Mouse (Mus musculus): ENCODE results near the gene Gm128. TPM values are rescaled to one million over a fixed set of nuclear protein-coding genes. Genes with fewer than 3 reads are reported as not detected.

The Gm128 gene
- total RNA-seq (2023): not detected

DNA sequence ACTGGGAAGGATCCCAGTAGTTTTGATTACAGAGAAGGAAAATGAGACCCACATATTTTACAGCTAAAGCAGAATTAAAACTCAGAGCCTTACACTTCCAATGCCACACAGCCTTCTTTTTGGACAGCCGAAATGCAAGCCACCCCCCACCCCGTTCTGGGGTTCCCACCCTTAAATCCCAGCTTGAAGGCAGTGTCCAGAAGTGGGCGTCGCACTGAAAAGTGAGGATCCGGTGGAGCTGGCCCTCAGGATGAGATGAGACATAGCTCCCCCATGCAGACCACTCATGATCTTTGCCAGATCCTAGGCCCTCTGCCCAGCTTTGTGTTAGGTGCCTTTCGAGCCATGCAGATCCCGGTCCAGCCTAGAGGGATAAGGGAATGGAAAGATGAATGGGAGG, at the start of gene Gm128:
Gene Gm128 (minus strand): TSS at position 101 of the 400 bp plus-strand sequence.

GRCm38 (mm10) chr3:95281216-95282126, 40.1 kb upstream of the Gm128 start, which contains the start of the genes Mindy1 and Prune1:
TSS of gene Mindy1 (plus strand) at chr3:95281345.
TSS of gene Prune1 (minus strand) at chr3:95282076.

DNA sequence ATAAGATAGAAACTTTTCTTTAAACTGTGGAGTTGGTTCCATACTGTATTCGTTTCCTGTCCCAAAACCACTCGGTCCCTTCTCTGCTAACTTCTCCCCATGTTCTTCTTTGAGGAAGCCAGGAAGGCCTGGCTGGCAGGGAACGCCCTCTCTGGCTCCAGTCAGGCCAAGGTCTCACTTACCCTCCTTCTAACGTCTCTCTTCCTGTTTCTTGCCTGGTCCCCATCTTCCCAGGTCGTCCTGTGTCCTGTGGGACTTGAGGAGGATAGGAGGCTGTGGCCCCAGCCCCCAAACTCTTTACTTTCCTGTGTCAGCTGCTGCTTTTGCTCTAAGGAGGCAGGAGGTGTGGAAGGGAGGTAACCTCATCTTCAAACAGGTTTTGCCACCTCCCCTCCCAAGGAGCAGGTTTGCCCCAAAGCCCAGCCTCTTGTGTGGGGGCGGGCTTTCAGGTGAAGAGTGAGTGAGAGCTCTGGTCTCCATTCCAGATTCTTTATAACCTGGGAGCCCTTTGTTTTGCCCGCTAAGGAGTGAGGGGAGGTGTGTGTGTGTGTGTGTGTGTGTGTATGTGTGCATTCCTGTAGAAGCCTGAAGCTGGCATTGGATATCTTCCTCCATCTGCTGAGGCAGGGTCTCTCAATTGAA, 9.5 kb upstream of the Gm128 start, which contains the start of gene Bnipl:
Gene Bnipl (minus strand): TSS at position 411 of the 642 bp plus-strand sequence.

DNA sequence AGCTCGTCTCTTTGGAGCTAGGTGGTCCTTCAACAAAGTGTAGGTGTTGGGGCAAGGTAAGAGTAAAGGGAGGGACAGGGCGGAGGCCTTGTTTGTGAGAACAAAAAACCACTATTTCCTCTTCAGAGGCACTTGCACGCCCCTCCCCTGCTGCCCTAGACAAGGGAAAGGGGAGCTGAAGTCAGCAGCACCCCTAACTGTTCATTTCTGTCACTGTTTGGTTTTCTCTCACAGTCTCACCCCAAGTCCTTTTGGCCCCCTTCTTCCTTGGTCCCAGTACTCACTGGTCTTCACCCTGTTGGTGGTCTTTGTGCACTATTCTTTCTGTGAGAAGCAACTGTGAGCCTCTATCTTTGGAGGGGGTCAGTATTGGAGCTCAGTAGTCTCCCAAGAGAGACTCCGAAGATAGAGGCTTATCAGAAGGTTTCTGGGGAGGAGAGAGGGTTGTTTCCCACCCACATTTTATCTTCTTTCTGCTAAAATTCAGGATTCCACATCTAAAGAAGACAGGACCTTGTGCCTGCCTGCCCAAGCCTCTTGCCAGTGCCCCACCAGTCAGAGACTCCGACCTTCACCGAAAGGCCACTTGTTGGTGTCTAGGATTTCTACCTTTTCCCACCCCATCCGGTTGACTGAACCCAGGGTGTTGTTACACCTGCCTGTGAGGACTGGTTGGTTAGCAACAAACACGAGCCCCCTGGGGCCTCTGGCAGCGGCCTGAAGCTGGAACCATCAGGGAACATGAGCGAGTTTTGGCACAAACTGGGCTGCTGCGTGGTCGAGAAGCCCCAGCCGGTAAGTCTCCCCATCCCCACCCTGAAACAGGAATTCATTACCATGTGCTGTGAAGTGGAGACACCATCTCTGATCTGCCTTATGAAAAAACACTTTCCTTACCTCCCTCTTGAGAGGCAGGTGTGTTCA, 9.8 kb downstream of the Gm128 start, which contains the start of gene Mllt11:
Gene Mllt11 (minus strand): TSS at position 874 of the 924 bp plus-strand sequence.

DNA sequence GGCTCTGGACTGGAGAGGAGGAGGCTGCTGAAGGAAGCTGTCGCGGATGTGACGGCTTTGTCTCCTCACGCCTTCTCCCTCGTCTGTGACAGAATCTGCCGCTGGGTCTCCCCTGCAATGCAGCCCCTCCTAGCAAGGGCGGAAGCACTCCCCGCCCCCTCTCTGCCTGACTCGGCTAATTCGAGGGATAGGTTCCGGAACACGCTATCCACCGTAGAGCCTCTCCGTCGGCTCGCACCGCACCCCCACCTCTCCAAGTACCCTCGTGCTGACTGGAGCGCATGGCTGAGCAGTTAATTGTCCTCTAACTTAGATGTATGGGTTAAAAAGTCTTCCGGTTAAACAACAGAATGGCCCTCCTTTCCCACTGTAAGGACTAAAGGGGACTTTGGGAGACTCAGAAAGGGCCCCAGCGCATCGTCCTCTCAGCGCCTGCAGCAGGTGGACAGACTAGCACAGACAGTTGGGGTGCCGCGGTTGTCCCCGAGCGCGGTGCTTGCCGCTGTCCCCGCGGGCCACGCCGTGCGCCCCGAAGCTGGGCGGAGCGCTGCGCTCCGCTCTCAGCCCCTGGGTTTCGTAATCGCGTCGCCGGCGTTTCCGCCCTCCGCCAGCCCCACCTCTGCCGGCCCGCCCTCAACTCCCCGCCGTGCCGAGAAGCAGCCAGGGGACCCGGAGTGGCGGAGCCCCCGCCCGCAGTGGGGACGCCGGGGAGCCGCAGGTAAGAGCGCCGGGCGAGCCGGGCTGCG, 13.1 kb downstream of the Gm128 start, which contains the start of gene Cdc42se1:
Gene Cdc42se1 (plus strand): TSS at position 585 of the 746 bp plus-strand sequence.

DNA sequence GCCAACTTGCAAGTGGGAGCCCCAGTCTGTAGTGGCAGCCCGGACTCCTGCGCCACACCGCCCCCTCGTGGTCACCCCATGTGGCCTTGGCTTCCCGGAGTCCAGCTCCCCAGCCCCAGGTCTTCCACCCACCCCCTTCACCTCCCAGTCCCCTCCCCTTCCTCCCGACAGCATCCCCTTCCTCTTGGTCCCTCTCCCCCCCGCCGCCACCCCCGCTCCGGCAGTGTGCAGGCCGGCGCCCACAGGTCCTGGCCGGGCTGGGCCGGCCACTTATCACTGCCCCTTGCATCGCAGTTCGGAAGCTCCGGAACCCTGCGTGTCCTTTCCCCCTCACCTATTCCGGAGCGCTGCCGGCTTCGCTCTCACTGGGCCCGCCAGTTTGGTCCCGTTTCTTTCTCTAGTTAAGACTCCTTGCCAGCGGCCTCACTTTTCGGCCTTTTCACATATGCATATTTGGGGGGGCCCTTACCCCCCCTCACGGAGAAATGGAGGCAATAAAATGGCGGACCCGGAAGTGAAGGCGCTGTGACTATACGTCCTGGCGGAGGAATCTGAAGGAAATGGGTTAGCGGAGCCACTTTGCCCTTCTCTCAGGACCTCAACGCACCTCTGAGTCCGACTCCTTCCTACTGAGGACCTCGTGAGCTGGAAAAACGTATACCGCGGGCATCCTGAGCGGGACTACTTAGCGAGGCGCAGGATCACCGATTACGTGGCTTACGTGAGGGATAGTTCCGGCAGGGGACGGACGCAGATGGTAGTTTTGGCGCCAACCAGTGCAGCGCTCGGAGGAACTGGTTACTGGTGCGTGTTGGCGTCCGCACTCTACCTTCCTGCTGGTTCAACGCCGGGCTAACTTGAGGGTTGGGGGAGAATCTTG, 23.9 kb downstream of the Gm128 start, which contains the start of gene Gabpb2:
Gene Gabpb2 (minus strand): TSS at position 662 of the 880 bp plus-strand sequence.

Other genes with a start within 250 kb of the Gm128 start
- 51.4 TPM for gene Zfp687, start 226.2 kb downstream of the Gm128 start, total RNA-seq (2023)
- 127 TPM for gene Psmd4, start 199.0 kb downstream of the Gm128 start, total RNA-seq (2023)
- 54.4 TPM for gene Pip5k1a, start 134.7 kb downstream of the Gm128 start, total RNA-seq (2023)
- gene Vps72, start 130.6 kb downstream of the Gm128 start, total RNA-seq (2023): 48.9 TPM
- 2.5 TPM for gene Tmod4, start 117.1 kb downstream of the Gm128 start, total RNA-seq (2023)
- gene Scnm1, start 107.6 kb downstream of the Gm128 start, total RNA-seq (2023): 99.1 TPM
- 5.1 TPM for gene Lysmd1, start 107.5 kb downstream of the Gm128 start, total RNA-seq (2023)
- 73.5 TPM for gene Tnfaip8l2, start 99.2 kb downstream of the Gm128 start, total RNA-seq (2023)
- gene Sema6c, start 81.1 kb downstream of the Gm128 start, total RNA-seq (2023): 2.2 TPM
- gene Gabpb2, start 23.7 kb downstream of the Gm128 start, total RNA-seq (2023): 79.5 TPM
- gene Cdc42se1, start 12.9 kb downstream of the Gm128 start, total RNA-seq (2023): 223 TPM
- 15.7 TPM for gene Mllt11, start 9.4 kb downstream of the Gm128 start, total RNA-seq (2023)
- gene Bnipl, start 9.6 kb upstream of the Gm128 start, total RNA-seq (2023): not detected
- 14.1 TPM for gene Mindy1, start 39.7 kb upstream of the Gm128 start, total RNA-seq (2023)
- 8.6 TPM for gene Prune1, start 40.5 kb upstream of the Gm128 start, total RNA-seq (2023)
- 0.31 TPM for gene Anxa9, start 65.6 kb upstream of the Gm128 start, total RNA-seq (2023)
- gene Cers2, start 73.2 kb upstream of the Gm128 start, total RNA-seq (2023): 95.4 TPM
- 36.6 TPM for gene Setdb1, start 115.6 kb upstream of the Gm128 start, total RNA-seq (2023)
- gene 4930558C23Rik, start 161.2 kb upstream of the Gm128 start, total RNA-seq (2023): not detected
- 70.6 TPM for gene Arnt, start 192.8 kb upstream of the Gm128 start, total RNA-seq (2023)